Mouse (Mus musculus): ENCODE results near the gene Gse1.

GRCm38 (mm10) chr8:120327131-120327554, 98.9 kb downstream of the Gse1 start:
- TF ChIP-seq POU5F1 (IDR thresholded peaks at IDR 0.05; ENCODE audit: borderline replicate concordance, low read length): no peak
- TF ChIP-seq CTCF (conservative IDR thresholded peaks at IDR 0.05; ENCODE audit: low read length): 0 out of 2 replicates have a peak, but pooled peaks have one; percentile 32

Measured in E14TG2a.4 (cell line).